Mouse (Mus musculus) embryonic fibroblast, embryonic 13.5 days (primary cell): Measurements from ENCODE around the gene Spc24. TPM values are rescaled to one million over a fixed set of nuclear protein-coding genes. Genes with fewer than 3 reads are reported as not detected.
"Not testable (repeated sequence)": the region's sequence is repeated elsewhere in the genome, so short reads cannot be mapped to it uniquely, and the experiment has no call there.

Experiments
- H3K27ac ChIP-seq: 2 replicates; pipeline ENCODE4 v1.5.1; 2012; ENCODE audit warnings: low read length, control low read depth, inconsistent platforms; ENCODE audit not compliant: insufficient read depth
- H3K4me1 ChIP-seq: 2 replicates; pipeline ENCODE4 v1.6.1; 2011; ENCODE audit warnings: low read length; ENCODE audit not compliant: control insufficient read depth, insufficient read depth
- H3K4me3 ChIP-seq: 2 replicates; pipeline ENCODE4 v1.5.1; 2011; ENCODE audit warnings: mild to moderate bottlenecking, control low read depth, low read length; ENCODE audit not compliant: insufficient read depth
- CTCF ChIP-seq: IDR thresholded peaks from 2 replicates; pipeline ENCODE4 v1.5.1; 2011; ENCODE audit warnings: mild to moderate bottlenecking, control low read depth, low read length, moderate library complexity, borderline replicate concordance; ENCODE audit not compliant: insufficient read depth
- POLR2A ChIP-seq: IDR thresholded peaks from 2 replicates; pipeline ENCODE4 v1.6.1; 2011; ENCODE audit warnings: low read depth, mild to moderate bottlenecking, control low read depth, low read length, moderate library complexity
- polyA plus RNA-seq: library from polyadenylated mRNA; stranded (reverse); fragments of >200 nt; gene quantifications from 2 replicates; pipeline ENCODE4 v1.2.4, GENCODE M21; 2011; ENCODE audit warnings: low read depth; ENCODE audit not compliant: missing spikeins, insufficient read length

The Spc24 gene
- polyA plus RNA-seq, 1 experiment: 21.2 TPM

- TF ChIP-seq POLR2A (peak; percentile 68; the same call in 1 of the 2 replicates), CTCF (no peak)
Observed at GRCm38 (mm10) chr9:21797921-21798344, 37.8 kb upstream of the Spc24 start.

GRCm38 (mm10) chr9:21796919-21797318 lies 36.8 kb upstream of the Spc24 start:
- TF ChIP-seq CTCF (no peak), POLR2A (no peak; the same call in 1 of the 2 replicates)
- Histone ChIP-seq H3K27ac (peak overlapping the region; percentile 90), H3K4me1 (0 out of 2 replicates have a peak, but pooled peaks cover 7% of the 10 kb centered on the region), H3K4me3 (peak overlapping the region; percentile 82)

More at GRCm38 (mm10) chr9:21797921-21798344, 37.8 kb upstream of the Spc24 start:
- peak overlapping the region; percentile 82 for H3K4me3 ChIP-seq
- H3K27ac ChIP-seq: peak overlapping the region; percentile 90
- H3K4me1 ChIP-seq: 0 out of 2 replicates have a peak, but pooled peaks cover 7% of the 10 kb centered on the region

- Histone ChIP-seq H3K4me1 (peaks cover 10% of the 10 kb centered on the region; the same call in 1 of the 2 replicates), H3K27ac (peak overlapping the region; percentile 22), H3K4me3 (peak overlapping the region; percentile 16; the same call in 1 of the 2 replicates)
- no peak for TF ChIP-seq POLR2A
- no peak for TF ChIP-seq CTCF
Observed at GRCm38 (mm10) chr9:21796259-21796658, 36.2 kb upstream of the Spc24 start.

GRCm38 (mm10) chr9:21795579-21795978 lies 35.5 kb upstream of the Spc24 start:
- Histone ChIP-seq H3K27ac (peak overlapping the region; percentile 39; the same call in 1 of the 2 replicates), H3K4me3 (no peak overlapping the region), H3K4me1 (peaks cover 10% of the 10 kb centered on the region; the same call in 1 of the 2 replicates)
- TF ChIP-seq CTCF: no peak
- no peak for TF ChIP-seq POLR2A

- TF ChIP-seq POLR2A (no peak), CTCF (no peak)
- H3K27ac ChIP-seq: no peak overlapping the region
- H3K4me3 ChIP-seq: no peak overlapping the region
- H3K4me1 ChIP-seq: peaks cover 10% of the 10 kb centered on the region; the same call in 1 of the 2 replicates
Observed at GRCm38 (mm10) chr9:21794925-21795324, 34.8 kb upstream of the Spc24 start.

GRCm38 (mm10) chr9:21794344-21794834 lies 34.3 kb upstream of the Spc24 start:
- Histone ChIP-seq H3K4me3 (no peak overlapping the region), H3K27ac (no peak overlapping the region), H3K4me1 (peaks cover 10% of the 10 kb centered on the region; the same call in 1 of the 2 replicates)
- TF ChIP-seq POLR2A (no peak), CTCF (no peak)

- not testable (repeated sequence) for H3K4me1 ChIP-seq, H3K27ac ChIP-seq, H3K4me3 ChIP-seq
- TF ChIP-seq POLR2A: 0 out of 2 replicates have a peak, but pooled peaks have one; percentile 26
Observed at GRCm38 (mm10) chr9:21793507-21793906, 33.4 kb upstream of the Spc24 start.

GRCm38 (mm10) chr9:21792644-21793043 lies 32.5 kb upstream of the Spc24 start:
- Histone ChIP-seq H3K27ac (peak overlapping the region; percentile 55), H3K4me1 (peaks cover 8% of the 10 kb centered on the region; the same call in 1 of the 2 replicates), H3K4me3 (no peak overlapping the region)
- TF ChIP-seq POLR2A: no peak
- no peak for TF ChIP-seq CTCF

- H3K27ac ChIP-seq: peak overlapping the region; percentile 64
- no peak for TF ChIP-seq CTCF
- TF ChIP-seq POLR2A: no peak; the same call in 1 of the 2 replicates
- H3K4me3 ChIP-seq: no peak overlapping the region
- peaks cover 9% of the 10 kb centered on the region; the same call in 1 of the 2 replicates for H3K4me1 ChIP-seq
Observed at GRCm38 (mm10) chr9:21791861-21792260, 31.8 kb upstream of the Spc24 start.

GRCm38 (mm10) chr9:21788234-21788633 lies 28.1 kb upstream of the Spc24 start:
- peaks cover 6% of the 10 kb centered on the region; the same call in 1 of the 2 replicates for H3K4me1 ChIP-seq
- peak overlapping the region; percentile 73 for H3K27ac ChIP-seq
- H3K4me3 ChIP-seq: no peak overlapping the region
- TF ChIP-seq POLR2A (no peak), CTCF (no peak)
